Mouse (Mus musculus): ENCODE results near the gene Ralgps2.

DNA sequence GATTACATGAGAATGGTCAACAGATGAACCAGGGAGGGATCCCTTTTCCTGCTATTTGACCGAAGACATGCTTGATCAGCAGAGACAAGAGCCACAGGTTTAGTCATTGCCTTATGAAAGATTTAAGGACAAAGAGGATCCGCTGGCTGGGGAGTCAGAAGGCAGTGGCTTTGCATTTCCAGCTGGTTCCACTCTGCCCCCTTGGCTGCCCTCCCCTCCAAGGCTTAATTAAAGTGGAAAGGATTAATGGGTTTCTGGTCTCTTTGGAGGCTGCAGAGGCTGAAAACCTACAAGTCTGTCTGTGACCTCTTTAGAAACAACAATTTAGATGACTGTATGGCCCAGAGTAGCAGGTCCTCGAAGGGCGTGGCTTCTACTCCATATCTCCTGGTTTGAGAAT is 161.5 kb downstream of the Ralgps2 start:
- TF ChIP-seq CTCF (IDR thresholded peaks at IDR 0.05; ENCODE audit: control insufficient read depth, insufficient read depth, low read length) (no peak), POLR2A (IDR thresholded peaks at IDR 0.05; ENCODE audit: borderline replicate concordance, control insufficient read depth, low read depth, low read length) (no peak)

Measured in bone marrow, adult 2 months (tissue).